ENCODE assay signal across 26 mouse cellular contexts in genomic region chr11:34516971-34517370, GRCm38 (mm10).
"Had no signal": no experiment of that assay in that cellular context is flagged by ENCODE, and none has a peak within 500 bp of the region (broad histone marks: within the 10 kb centered on the region; RNA-seq: fewer than 3 reads in every experiment).

No protein-coding gene starts in this region.

- H3K4me1 ChIP-seq: heart, embryonic 15.5 days; kidney, embryonic 15.5 days; limb, embryonic 10.5 days; liver, embryonic 13.5 days; liver, embryonic 15.5 days had no signal

- H3K27me3 ChIP-seq: heart, embryonic 13.5 days; heart, embryonic 15.5 days; kidney, embryonic 15.5 days; limb, embryonic 12.5 days; liver, embryonic 13.5 days; liver, embryonic 15.5 days had no signal

- H3K9ac ChIP-seq: heart, embryonic 13.5 days; heart, embryonic 15.5 days; hindbrain, embryonic 14.5 days; kidney, embryonic 15.5 days; limb, embryonic 12.5 days; liver, embryonic 13.5 days; liver, embryonic 15.5 days had no signal

- H3K27ac ChIP-seq: heart, embryonic 10.5 days; heart, embryonic 13.5 days; heart, embryonic 15.5 days; hindbrain, embryonic 14.5 days; kidney, embryonic 15.5 days; kidney, postnatal 0 days; layer of hippocampus, adult 2 months; left cerebral cortex, adult 2 months; limb, embryonic 10.5 days; limb, embryonic 12.5 days; liver, embryonic 13.5 days; liver, embryonic 15.5 days had no signal

- H3K36me3 ChIP-seq: heart, embryonic 10.5 days; heart, embryonic 13.5 days; heart, embryonic 15.5 days; kidney, embryonic 15.5 days; limb, embryonic 10.5 days; limb, embryonic 12.5 days; liver, embryonic 13.5 days; liver, embryonic 15.5 days had no signal

- H3K4me3 ChIP-seq: heart, embryonic 10.5 days; heart, embryonic 13.5 days; heart, embryonic 15.5 days; kidney, embryonic 15.5 days; layer of hippocampus, adult 2 months; left cerebral cortex, adult 2 months; limb, embryonic 10.5 days; limb, embryonic 12.5 days; liver, embryonic 13.5 days; liver, embryonic 15.5 days had no signal

- DNase-seq: gastrocnemius, postnatal 14 days; gastrocnemius, postnatal 36 days; heart, adult 18-20 months; heart, postnatal 14 days; heart, postnatal 36 days; kidney, adult 11 months; kidney, adult 2 months; kidney, adult 9 months; kidney, postnatal 25 days; kidney, postnatal 4 days; liver; liver, embryonic 13.5 days had no signal

- H3K4me2 ChIP-seq: heart, embryonic 13.5 days; heart, embryonic 15.5 days; hindbrain, embryonic 14.5 days; kidney, embryonic 15.5 days; limb, embryonic 12.5 days; liver, embryonic 11.5 days; liver, embryonic 13.5 days; liver, embryonic 15.5 days had no signal

- ATAC-seq: hindbrain, embryonic 16.5 days; intestine, embryonic 16.5 days had no signal

- H3K9me3 ChIP-seq: heart, embryonic 10.5 days; heart, embryonic 13.5 days; heart, embryonic 15.5 days; kidney, embryonic 15.5 days; limb, embryonic 10.5 days; limb, embryonic 12.5 days; liver, embryonic 13.5 days; liver, embryonic 15.5 days had no signal
